Mouse (Mus musculus): ENCODE results near the gene Nfkbia. TPM values are rescaled to one million over a fixed set of nuclear protein-coding genes. Genes with fewer than 3 reads are reported as not detected.

The Nfkbia gene
- polyA plus RNA-seq, 1 experiment, result 282 TPM

DNA sequence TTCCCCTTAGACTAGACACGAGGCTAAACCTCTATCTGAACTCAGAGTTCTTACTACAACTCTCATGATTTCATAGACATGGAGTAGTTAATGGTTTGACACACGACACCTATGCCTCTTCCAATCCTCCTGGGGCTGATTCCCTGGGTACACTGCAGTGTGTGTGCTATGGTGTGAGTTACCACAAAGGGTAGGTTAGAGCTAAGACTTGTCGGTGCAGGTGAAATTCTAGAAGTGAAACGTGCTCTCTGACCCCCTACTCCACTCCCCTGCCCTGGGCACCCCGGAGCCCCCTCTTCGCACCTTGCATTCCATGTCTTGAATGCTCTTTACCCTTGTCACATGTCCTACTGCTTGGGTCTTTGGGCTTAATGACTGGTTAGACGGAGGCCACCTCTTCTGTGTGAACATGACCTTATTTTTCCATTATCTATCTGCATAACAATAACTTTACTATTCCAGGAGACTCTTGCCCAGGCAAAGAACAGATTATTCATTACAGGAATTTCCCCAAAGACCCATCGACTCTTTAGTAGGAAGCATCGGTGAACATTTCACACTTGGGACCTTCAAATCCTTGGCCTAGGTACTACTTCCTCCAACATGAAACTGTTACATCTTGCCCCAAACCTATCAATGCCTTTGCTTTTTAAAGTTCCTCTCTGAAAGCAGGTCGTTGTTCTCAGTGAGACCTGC lies 8.2 kb downstream of the Nfkbia start:
- TF ChIP-seq CTCF (IDR thresholded peaks at IDR 0.05; ENCODE audit: insufficient read depth, low read length) (no peak), POLR2A (IDR thresholded peaks at IDR 0.05; ENCODE audit: borderline replicate concordance, extremely low read depth, low read depth, low read length) (no peak)
- DNase-seq, result no peak
- H3K4me1 ChIP-seq (ENCODE audit: control insufficient read depth, insufficient read depth, low read length), result peaks cover 7% of the 10 kb centered on the region
- WGBS, result 73% methylated on average over 10 of the region's 10 CpGs
- H3K4me3 ChIP-seq (replicated peaks; ENCODE audit: extremely low read depth, low read depth, low read length), result no peak overlapping the region

DNA sequence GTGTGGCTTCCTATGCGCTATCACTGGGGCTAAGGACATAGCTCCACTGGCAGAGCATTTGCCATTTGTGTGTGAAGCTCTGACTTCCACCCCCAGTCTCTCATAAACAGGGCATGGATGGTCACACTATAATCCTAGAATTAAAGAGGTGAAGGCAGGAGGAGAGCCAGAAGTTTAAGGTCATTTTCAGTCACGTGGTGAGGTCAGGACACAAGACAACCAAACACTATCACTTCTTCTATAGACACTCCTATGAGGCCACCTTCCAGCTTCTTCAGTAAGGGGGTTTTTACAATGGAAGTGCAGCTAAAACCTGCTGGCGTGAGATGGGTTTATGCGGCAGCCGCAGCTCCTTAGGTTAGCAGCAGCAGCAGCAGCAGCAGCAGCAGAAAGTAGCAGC lies 8.9 kb downstream of the Nfkbia start:
- H3K4me1 ChIP-seq (ENCODE audit: control insufficient read depth, insufficient read depth, low read length), result peaks cover 7% of the 10 kb centered on the region
- TF ChIP-seq POLR2A (IDR thresholded peaks at IDR 0.05; ENCODE audit: borderline replicate concordance, extremely low read depth, low read depth, low read length) (no peak), CTCF (IDR thresholded peaks at IDR 0.05; ENCODE audit: insufficient read depth, low read length) (no peak)
- DNase-seq, result no peak
- H3K4me3 ChIP-seq (replicated peaks; ENCODE audit: extremely low read depth, low read depth, low read length), result no peak overlapping the region
- WGBS, result 86% methylated on average over 5 of the region's 5 CpGs

DNA sequence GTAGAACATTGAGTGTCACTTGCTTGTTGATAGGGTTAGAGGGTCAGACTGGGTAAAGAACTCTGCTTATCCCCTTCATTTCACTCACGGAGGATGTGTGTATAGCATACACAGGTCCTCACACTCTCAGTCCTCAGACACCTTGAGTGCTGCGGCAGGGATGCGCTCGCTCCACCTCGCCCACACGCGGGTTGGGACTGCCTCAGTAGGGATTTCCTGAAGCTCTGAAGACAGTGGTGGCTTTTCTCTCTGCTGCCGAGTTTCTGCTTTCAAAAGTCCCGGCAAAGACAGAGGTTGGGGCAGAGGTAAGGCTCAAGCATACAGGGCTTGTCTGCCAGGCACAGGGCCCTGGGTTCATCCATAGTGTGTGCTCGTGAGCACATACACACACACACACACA lies 9.7 kb downstream of the Nfkbia start:
- no peak for DNase-seq
- no peak for TF ChIP-seq POLR2A (IDR thresholded peaks at IDR 0.05; ENCODE audit: borderline replicate concordance, extremely low read depth, low read depth, low read length)
- TF ChIP-seq CTCF (IDR thresholded peaks at IDR 0.05; ENCODE audit: insufficient read depth, low read length), result no peak
- 82% methylated on average over 10 of the region's 10 CpGs for WGBS
- H3K4me3 ChIP-seq (replicated peaks; ENCODE audit: extremely low read depth, low read depth, low read length), result no peak overlapping the region
- H3K4me1 ChIP-seq (ENCODE audit: control insufficient read depth, insufficient read depth, low read length), result peaks cover 4% of the 10 kb centered on the region

DNA sequence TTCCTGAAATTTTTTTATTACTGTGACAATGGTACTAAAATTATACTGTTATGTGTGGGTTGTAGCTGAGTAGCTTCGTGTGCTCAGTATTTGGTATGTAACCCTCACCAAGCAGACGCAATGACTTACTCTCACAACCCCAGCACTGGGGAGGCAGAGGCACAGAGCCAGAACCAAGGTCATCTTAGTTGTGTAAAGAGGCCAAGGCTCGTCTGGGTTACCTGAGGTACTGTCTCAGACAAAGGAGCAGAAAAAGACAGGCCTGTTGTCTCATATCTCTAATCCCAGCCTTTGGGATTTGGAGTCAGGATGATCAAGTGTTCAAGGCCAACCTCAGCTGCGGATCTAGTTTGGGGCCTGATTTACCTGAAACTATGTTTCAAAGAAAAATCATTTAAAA lies 10.7 kb downstream of the Nfkbia start:
- DNase-seq, result no peak
- 85% methylated on average over 4 of the region's 4 CpGs for WGBS

DNA sequence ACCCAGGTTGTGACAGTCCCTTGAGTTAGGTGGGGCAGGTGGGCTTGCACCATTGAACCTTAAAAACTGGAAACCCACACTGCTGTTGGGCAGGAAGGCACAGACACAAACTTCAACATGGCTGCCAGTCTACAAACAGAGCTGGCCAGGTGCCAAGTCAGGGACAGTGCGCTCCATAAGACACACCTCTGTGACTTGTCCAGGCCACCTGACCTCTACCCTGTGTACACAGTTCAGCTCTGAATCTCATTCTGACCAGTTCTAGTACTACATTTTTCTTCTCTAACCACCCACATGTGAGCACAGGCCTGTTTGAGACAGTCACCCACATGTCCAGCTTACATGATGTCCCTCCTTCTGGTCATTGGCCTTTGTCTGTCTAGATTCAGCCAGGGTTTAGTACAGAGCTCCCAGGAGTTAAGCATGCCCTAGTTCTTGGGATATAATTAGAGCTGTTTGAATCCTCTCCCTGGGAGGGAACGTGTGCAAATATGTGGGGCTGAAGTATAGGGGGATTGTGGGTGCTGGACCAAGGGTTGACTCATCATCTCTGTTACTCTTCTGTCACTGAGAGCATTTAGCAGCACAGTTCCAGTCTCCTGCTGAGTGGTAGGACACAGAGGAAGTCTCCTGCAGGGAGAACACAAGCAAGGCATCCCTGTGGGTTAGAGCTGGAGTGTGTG lies 11.8 kb downstream of the Nfkbia start:
- no peak for TF ChIP-seq POLR2A (IDR thresholded peaks at IDR 0.05; ENCODE audit: borderline replicate concordance, extremely low read depth, low read depth, low read length)
- no peak for TF ChIP-seq CTCF (IDR thresholded peaks at IDR 0.05; ENCODE audit: insufficient read depth, low read length)
- Histone ChIP-seq H3K4me1 (ENCODE audit: control insufficient read depth, insufficient read depth, low read length) (no peaks in the 10 kb centered on the region), H3K4me3 (replicated peaks; ENCODE audit: extremely low read depth, low read depth, low read length) (no peak overlapping the region)
- DNase-seq, result no peak
- WGBS, result 75% methylated on average over 2 of the region's 2 CpGs

More for the DNA sequence above, 10.7 kb downstream of the Nfkbia start:
- H3K4me1 ChIP-seq (ENCODE audit: control insufficient read depth, insufficient read depth, low read length), result no peaks in the 10 kb centered on the region
- H3K4me3 ChIP-seq (replicated peaks; ENCODE audit: extremely low read depth, low read depth, low read length), result no peak overlapping the region
- TF ChIP-seq POLR2A (IDR thresholded peaks at IDR 0.05; ENCODE audit: borderline replicate concordance, extremely low read depth, low read depth, low read length) (no peak), CTCF (IDR thresholded peaks at IDR 0.05; ENCODE audit: insufficient read depth, low read length) (no peak)

DNA sequence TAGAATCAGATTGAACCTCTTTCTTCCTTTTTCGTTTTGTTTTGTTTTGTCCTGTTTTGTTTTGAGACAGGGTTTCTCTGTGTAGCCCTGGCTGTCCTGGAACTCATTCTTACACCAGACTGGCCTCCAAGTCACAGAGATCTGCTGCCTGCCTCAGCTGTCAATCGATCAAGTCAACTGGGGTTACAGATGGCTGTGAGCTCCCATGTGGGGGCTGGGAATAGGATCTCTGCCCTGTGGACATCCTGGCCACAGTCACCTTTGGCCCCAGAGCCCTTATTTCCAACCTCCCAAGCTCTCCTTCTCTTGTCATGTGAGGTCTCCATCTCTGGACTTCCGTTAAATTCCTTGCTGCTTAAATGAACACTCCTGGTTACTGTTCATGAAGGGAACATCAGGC lies 13.5 kb downstream of the Nfkbia start:
- WGBS, result 82% methylated on average over 3 of the region's 3 CpGs
- no peak for TF ChIP-seq CTCF (IDR thresholded peaks at IDR 0.05; ENCODE audit: insufficient read depth, low read length)
- no peak for TF ChIP-seq POLR2A (IDR thresholded peaks at IDR 0.05; ENCODE audit: borderline replicate concordance, extremely low read depth, low read depth, low read length)
- no peak overlapping the region for H3K4me3 ChIP-seq (replicated peaks; ENCODE audit: extremely low read depth, low read depth, low read length)
- peaks cover 6% of the 10 kb centered on the region for H3K4me1 ChIP-seq (ENCODE audit: control insufficient read depth, insufficient read depth, low read length)
- DNase-seq, result no peak

DNA sequence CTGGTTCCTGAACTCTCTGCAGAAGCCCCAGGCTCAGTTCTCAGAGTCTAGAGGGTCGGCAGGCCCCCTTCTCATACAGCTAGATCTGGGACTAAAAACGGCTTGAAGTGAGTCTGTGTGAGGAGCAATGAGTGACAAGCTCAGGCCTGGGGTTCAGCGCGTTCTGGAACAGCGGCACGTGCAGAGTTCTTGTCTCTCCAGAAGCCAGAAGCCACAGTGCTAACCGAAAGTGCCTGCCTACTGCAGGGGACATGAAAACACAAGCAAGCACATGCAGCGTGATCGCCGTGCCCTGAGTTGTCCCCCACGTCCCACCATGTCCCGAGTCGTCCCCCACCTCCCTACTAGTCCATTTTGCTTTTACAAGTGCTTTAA lies 18.3 kb downstream of the Nfkbia start:
- peaks cover 12% of the 10 kb centered on the region for H3K4me1 ChIP-seq (ENCODE audit: control insufficient read depth, insufficient read depth, low read length)
- 66% methylated on average over 13 of the region's 13 CpGs for WGBS
- no peak overlapping the region for H3K4me3 ChIP-seq (replicated peaks; ENCODE audit: extremely low read depth, low read depth, low read length)
- peak; percentile 35 for DNase-seq
- TF ChIP-seq POLR2A (IDR thresholded peaks at IDR 0.05; ENCODE audit: borderline replicate concordance, extremely low read depth, low read depth, low read length) (peak; percentile 24; the same call in 1 of the 2 replicates), CTCF (IDR thresholded peaks at IDR 0.05; ENCODE audit: insufficient read depth, low read length) (no peak)

DNA sequence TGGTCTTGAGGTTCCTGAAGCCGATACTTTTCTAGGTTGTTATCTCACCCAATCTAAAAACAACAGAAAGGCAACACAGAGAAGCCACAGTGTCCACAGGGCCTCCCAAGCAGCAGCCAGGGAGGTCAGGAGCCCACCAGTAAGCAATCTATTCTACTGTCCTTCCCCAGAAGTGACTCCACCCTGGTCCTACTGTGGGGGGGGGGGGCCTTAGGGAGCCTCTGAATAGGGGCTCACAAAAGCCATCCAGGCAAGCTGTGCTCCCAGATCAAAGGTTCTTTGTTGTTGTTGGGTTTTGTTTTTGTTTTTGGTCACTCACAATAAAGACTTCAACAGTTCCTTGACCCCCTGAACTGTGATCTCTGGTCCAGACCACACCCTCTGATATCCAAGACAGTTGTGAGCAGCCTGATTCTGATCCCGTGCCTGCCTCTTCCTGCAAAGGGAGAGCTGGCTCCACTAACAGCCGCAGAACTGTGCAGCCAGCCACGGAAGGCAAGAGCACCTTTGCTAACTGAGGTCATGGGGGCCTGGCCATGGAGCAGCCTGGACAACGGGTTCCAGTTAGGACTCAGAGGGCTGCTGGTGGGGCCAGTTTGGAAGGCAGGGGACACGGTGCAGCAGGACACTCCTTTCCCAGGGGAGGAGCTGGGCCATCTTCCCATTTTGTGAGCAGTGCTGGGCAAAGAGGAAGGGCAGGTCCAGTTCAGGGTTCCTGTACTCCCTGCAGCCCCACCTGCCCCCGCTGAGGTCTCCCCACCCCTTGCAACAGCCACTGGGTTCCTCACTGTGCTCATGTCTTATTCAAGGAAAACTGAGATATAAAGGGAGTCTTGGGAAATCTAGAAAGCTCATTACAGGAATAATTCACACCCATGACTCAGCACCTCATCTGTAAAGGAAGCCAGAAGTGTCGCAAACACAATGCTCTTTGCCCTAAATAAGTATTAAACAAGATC lies 18.9 kb downstream of the Nfkbia start:
- Histone ChIP-seq H3K4me3 (replicated peaks; ENCODE audit: extremely low read depth, low read depth, low read length) (no peak overlapping the region), H3K4me1 (ENCODE audit: control insufficient read depth, insufficient read depth, low read length) (peaks cover 12% of the 10 kb centered on the region)
- peak; percentile 72; the same call in 1 of the 2 replicates for TF ChIP-seq POLR2A (IDR thresholded peaks at IDR 0.05; ENCODE audit: borderline replicate concordance, extremely low read depth, low read depth, low read length)
- TF ChIP-seq CTCF (IDR thresholded peaks at IDR 0.05; ENCODE audit: insufficient read depth, low read length), result no peak
- DNase-seq, result peak; percentile 74
- 18% methylated on average over 8 of the region's 8 CpGs for WGBS

DNA sequence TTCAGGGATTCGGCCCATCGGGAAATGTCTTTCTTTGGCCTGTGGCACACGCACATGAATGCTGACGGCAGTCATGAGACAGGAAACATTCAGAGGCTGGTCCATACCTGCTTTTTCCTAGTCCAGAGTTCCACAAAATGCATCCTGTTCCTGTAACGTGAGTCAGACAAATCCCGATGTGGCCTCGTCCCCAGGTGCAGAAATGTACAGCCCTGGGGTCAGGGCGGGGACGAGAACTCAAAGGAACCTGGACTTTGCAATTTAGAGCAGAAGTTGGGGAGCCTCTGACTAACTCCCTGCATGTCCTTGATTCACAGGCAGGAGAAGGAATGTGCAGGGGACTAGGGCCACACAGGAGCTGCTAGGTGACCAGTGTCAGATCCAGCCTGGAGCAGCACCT lies 21.1 kb downstream of the Nfkbia start:
- TF ChIP-seq POLR2A (IDR thresholded peaks at IDR 0.05; ENCODE audit: borderline replicate concordance, extremely low read depth, low read depth, low read length) (no peak), CTCF (IDR thresholded peaks at IDR 0.05; ENCODE audit: insufficient read depth, low read length) (no peak)
- no peak overlapping the region for H3K4me3 ChIP-seq (replicated peaks; ENCODE audit: extremely low read depth, low read depth, low read length)
- peaks cover 13% of the 10 kb centered on the region for H3K4me1 ChIP-seq (ENCODE audit: control insufficient read depth, insufficient read depth, low read length)
- 85% methylated on average over 9 of the region's 9 CpGs for WGBS
- no peak for DNase-seq

All from lung, adult 2 months (tissue).